ENCODE assay signal across 8 mouse cellular contexts in genomic region chr12:79208703-79209464, GRCm38 (mm10). TPM values are rescaled to one million over a fixed set of nuclear protein-coding genes. Genes with fewer than 3 reads are reported as not detected.
DNase-seq lines count a peak whose midpoint lies in the region; ATAC-seq and TF ChIP-seq lines count a peak whose summit lies in the region.

Gene Rdh12, plus strand, starts transcription at chr12:79208914.

- no peaks in the 10 kb centered on the region for H3K9me3 ChIP-seq in forebrain, embryonic 14.5 days (replicated peaks; ENCODE audit: control insufficient read depth, low read length)
- no peaks in the 10 kb centered on the region for H3K9me3 ChIP-seq in hindbrain, embryonic 14.5 days (ENCODE audit: control insufficient read depth, low read length)
- H3K9me3 ChIP-seq in limb, embryonic 11.5 days (ENCODE audit: control insufficient read depth, low read length) = no peaks in the 10 kb centered on the region
- no peaks in the 10 kb centered on the region for H3K9me3 ChIP-seq in midbrain, embryonic 13.5 days

- DNase-seq in kidney, adult 2 months = peak; percentile 21
- DNase-seq in kidney, adult 11 months = no peak
- peak; percentile 33 for DNase-seq in c-Kit-positive CD71-negative TER-119-negative erythroid progenitor cells, embryonic 14.5 days (ENCODE audit: low read depth)
- peak; percentile 64 for DNase-seq in forebrain, embryonic 14.5 days (ENCODE audit: low spot score)
- DNase-seq in hindbrain, embryonic 14.5 days (ENCODE audit: low spot score) = peak; percentile 38
- DNase-seq in limb, embryonic 11.5 days (ENCODE audit: low spot score) = peak; percentile 56
- peak; percentile 22 to 47 for DNase-seq in spleen, adult 18-20 months

- TF ChIP-seq CTCF in kidney, adult 2 months (conservative IDR thresholded peaks at IDR 0.05; ENCODE audit: insufficient read depth, insufficient read length, low read depth, low read length) = no peak

- H3K27me3 ChIP-seq in kidney, adult 2 months (replicated peaks; ENCODE audit: control insufficient read depth, insufficient read depth, low read length) = no peaks in the 10 kb centered on the region
- H3K27me3 ChIP-seq in forebrain, embryonic 14.5 days (replicated peaks; ENCODE audit: control insufficient read depth, insufficient read depth, low read length) = no peaks in the 10 kb centered on the region
- no peaks in the 10 kb centered on the region for H3K27me3 ChIP-seq in hindbrain, embryonic 14.5 days (ENCODE audit: control insufficient read depth, insufficient read depth, low read length)
- H3K27me3 ChIP-seq in limb, embryonic 11.5 days (ENCODE audit: control insufficient read depth, insufficient read depth, low read length) = no peaks in the 10 kb centered on the region
- H3K27me3 ChIP-seq in midbrain, embryonic 13.5 days = no peaks in the 10 kb centered on the region

- no peak within 1 kb of the TSS for H3K27ac ChIP-seq in kidney, adult 2 months (ENCODE audit: insufficient read depth, low read depth, low read length)
- no peak within 1 kb of the TSS for H3K27ac ChIP-seq in forebrain, embryonic 14.5 days (ENCODE audit: low read depth, low read length)
- H3K27ac ChIP-seq in hindbrain, embryonic 14.5 days = no peak within 1 kb of the TSS
- H3K27ac ChIP-seq in limb, embryonic 11.5 days (replicated peaks; ENCODE audit: low read depth, low read length) = no peak within 1 kb of the TSS
- H3K27ac ChIP-seq in midbrain, embryonic 13.5 days = no peak within 1 kb of the TSS

- peak within 1 kb of the TSS; percentile 45 for H3K9ac ChIP-seq in forebrain, embryonic 14.5 days (ENCODE audit: low read length)
- peak within 1 kb of the TSS; percentile 3; the same call in 1 of the 2 replicates for H3K9ac ChIP-seq in hindbrain, embryonic 14.5 days
- peak within 1 kb of the TSS; percentile 24; the same call in 1 of the 2 replicates for H3K9ac ChIP-seq in limb, embryonic 11.5 days (ENCODE audit: low read length)
- H3K9ac ChIP-seq in midbrain, embryonic 13.5 days (replicated peaks) = peak within 1 kb of the TSS; percentile 46; the same call in 1 of the 2 replicates

- ATAC-seq in forebrain, embryonic 14.5 days = peak; percentile 80; the same call in 1 of the 2 replicates
- no peak; the same call in 1 of the 2 replicates for ATAC-seq in hindbrain, embryonic 14.5 days (ENCODE audit: low FRiP score)
- 0 out of 2 replicates have a peak, but pooled peaks have one; percentile 57 for ATAC-seq in limb, embryonic 11.5 days (ENCODE audit: insufficient number of reproducible peaks, low FRiP score, low TSS enrichment, low read depth)
- ATAC-seq in midbrain, embryonic 13.5 days = 0 out of 2 replicates have a peak, but pooled peaks have one; percentile 53

- 4% methylated on average over 13 of the region's 13 CpGs for WGBS in kidney, adult 2 months
- 5% methylated on average over 13 of the region's 13 CpGs for WGBS in forebrain, embryonic 14.5 days
- WGBS in hindbrain, embryonic 14.5 days = 4% methylated on average over 13 of the region's 13 CpGs
- whole genome bisulfite sequencing in limb, embryonic 11.5 days = 3% methylated on average over 13 of the region's 13 CpGs
- WGBS in midbrain, embryonic 13.5 days = 5% methylated on average over 13 of the region's 13 CpGs

- no peak for TF ChIP-seq POLR2A in kidney, adult 2 months (IDR thresholded peaks at IDR 0.05; ENCODE audit: low read depth, low read length)

- H3K36me3 ChIP-seq in kidney, adult 2 months (ENCODE audit: control insufficient read depth, insufficient read depth, low read length) = no peaks in the 10 kb centered on the region
- H3K36me3 ChIP-seq in forebrain, embryonic 14.5 days (ENCODE audit: control insufficient read depth, insufficient read depth, low read length) = no peaks in the 10 kb centered on the region
- H3K36me3 ChIP-seq in hindbrain, embryonic 14.5 days (replicated peaks; ENCODE audit: control insufficient read depth, insufficient read depth) = no peaks in the 10 kb centered on the region
- H3K36me3 ChIP-seq in limb, embryonic 11.5 days (ENCODE audit: control insufficient read depth, insufficient read depth, low read length) = no peaks in the 10 kb centered on the region
- no peaks in the 10 kb centered on the region for H3K36me3 ChIP-seq in midbrain, embryonic 13.5 days

- H3K4me2 ChIP-seq in forebrain, embryonic 14.5 days (ENCODE audit: low read length) = peak within 1 kb of the TSS; percentile 70
- peak within 1 kb of the TSS; percentile 48 for H3K4me2 ChIP-seq in hindbrain, embryonic 14.5 days (replicated peaks)
- peak within 1 kb of the TSS; percentile 49 for H3K4me2 ChIP-seq in limb, embryonic 11.5 days (ENCODE audit: low read depth, severe bottlenecking)
- H3K4me2 ChIP-seq in midbrain, embryonic 13.5 days (replicated peaks) = peak within 1 kb of the TSS; percentile 65

- no peaks in the 10 kb centered on the region for H3K4me1 ChIP-seq in kidney, adult 2 months (ENCODE audit: control insufficient read depth, insufficient read depth, low read length)
- no peaks in the 10 kb centered on the region for H3K4me1 ChIP-seq in forebrain, embryonic 14.5 days (ENCODE audit: control insufficient read depth, insufficient read depth, low read length)
- H3K4me1 ChIP-seq in hindbrain, embryonic 14.5 days (replicated peaks; ENCODE audit: control insufficient read depth, insufficient read depth, low read length) = no peaks in the 10 kb centered on the region
- no peaks in the 10 kb centered on the region for H3K4me1 ChIP-seq in limb, embryonic 11.5 days (ENCODE audit: control insufficient read depth, insufficient read depth, low read length)
- peaks cover 10% of the 10 kb centered on the region for H3K4me1 ChIP-seq in midbrain, embryonic 13.5 days (replicated peaks)

- H3K4me3 ChIP-seq in kidney, adult 2 months (ENCODE audit: insufficient read depth, low read depth, low read length) = peak within 1 kb of the TSS; percentile 82
- peak within 1 kb of the TSS; percentile 41 for H3K4me3 ChIP-seq in forebrain, embryonic 14.5 days (ENCODE audit: low read depth, low read length)
- peak within 1 kb of the TSS; percentile 20 for H3K4me3 ChIP-seq in hindbrain, embryonic 14.5 days (replicated peaks; ENCODE audit: low read length)
- H3K4me3 ChIP-seq in limb, embryonic 11.5 days (ENCODE audit: low read depth, low read length) = peak within 1 kb of the TSS; percentile 30
- H3K4me3 ChIP-seq in midbrain, embryonic 13.5 days (replicated peaks) = peak within 1 kb of the TSS; percentile 47

RNA-seq across cellular contexts. Expression of gene Rdh12, which starts in this region (rescaled TPM):
- 0.78 and 0.84 TPM in 2 replicates for polyA plus RNA-seq in kidney, adult 2 months (2012; rRNA removed)
- 0.89 and 1.0 TPM in 2 replicates for polyA plus RNA-seq in forebrain, embryonic 14.5 days (2014; fragmentation: Nextera tagmentation; extraction: Ambion mirVana)
- 0.72 TPM in 2 replicates for polyA plus RNA-seq in hindbrain, embryonic 14.5 days (2014; fragmentation: Nextera tagmentation; extraction: Ambion mirVana)
- polyA plus RNA-seq in limb, embryonic 11.5 days (2014; fragmentation: Nextera tagmentation; extraction: Ambion mirVana) = 2.6 TPM in 2 replicates
- polyA plus RNA-seq in midbrain, embryonic 13.5 days (2015; fragmentation: Nextera tagmentation; extraction: Ambion mirVana) = 0.67 and 1.1 TPM in 2 replicates

Comparison
In these comparisons a context has a peak if more than half of its experiments do, and no peak if none do; other contexts are left out.
1. Peak in DNase-seq and H3K4me3 ChIP-seq in kidney, adult 2 months; RNA of the gene not detected or under 1 TPM.
2. Peak in DNase-seq, H3K4me3 ChIP-seq, H3K9ac ChIP-seq and H3K4me2 ChIP-seq in hindbrain, embryonic 14.5 days; RNA of the gene not detected or under 1 TPM.
3. H3K4me3 ChIP-seq: peak in every context shown above with its lines; median percentile 82 in kidney, adult 2 months; 47 in midbrain, embryonic 13.5 days; 41 in forebrain, embryonic 14.5 days; 30 in limb, embryonic 11.5 days; 20 in hindbrain, embryonic 14.5 days.